Mouse (Mus musculus): ENCODE measurements around the gene Ly86.

Ly86 gene

GRCm38 (mm10) chr13:37459957-37460930 is 115.2 kb downstream of the Ly86 start:
- no peak for DNase-seq

- DNase-seq, result no peak
Measured at GRCm38 (mm10) chr13:37462049-37462702, 117.2 kb downstream of the Ly86 start.

GRCm38 (mm10) chr13:37465710-37466109 is 120.7 kb downstream of the Ly86 start:
- DNase-seq, result no peak

- peak; percentile 19 for DNase-seq
Measured at GRCm38 (mm10) chr13:37467795-37468194, 122.8 kb downstream of the Ly86 start.
